Mouse (Mus musculus) yolk sac, embryonic 10.5 days (tissue): Measurements from ENCODE around the gene Mob3b.

ENCODE experiments used
- DNase-seq: peaks from one replicate; pipeline ENCODE4 v3.0.0-alpha.2; 2017; ENCODE audit warnings: low spot score

Gene Mob3b

DNA sequence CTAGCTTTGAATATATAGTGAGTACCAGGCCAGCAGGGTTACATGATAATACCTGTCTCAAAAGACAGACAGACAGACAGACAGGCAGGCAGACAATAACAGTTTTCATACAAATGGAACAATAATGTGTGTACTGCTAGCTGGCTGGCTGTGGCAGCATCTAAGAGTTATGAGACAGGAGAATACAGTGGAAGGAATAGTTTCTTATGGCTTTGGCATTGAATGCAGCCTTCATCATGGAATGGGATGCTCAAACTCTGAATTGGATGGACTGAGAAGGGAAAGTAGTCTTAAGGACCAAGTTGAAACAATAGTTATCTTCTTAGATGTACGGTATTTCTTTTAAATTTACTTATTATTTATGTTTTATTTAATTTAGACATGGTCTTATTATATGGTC, 258.0 kb downstream of the Mob3b start:
- DNase-seq = no peak
